Mouse (Mus musculus): Measurements from ENCODE around the gene Zfp617. TPM values are rescaled to one million over a fixed set of nuclear protein-coding genes. Genes with fewer than 3 reads are reported as not detected.
A peak's percentile ranks its signal among the peaks of the same experiment; 100 is the strongest.
"Not testable (repeated sequence)": the region's sequence is repeated elsewhere in the genome, so short reads cannot be mapped to it uniquely, and the experiment has no call there.

Gene Zfp617
- polyA plus RNA-seq, 1 experiment from 2014 or later = 27.8 TPM

GRCm38 (mm10) chr8:71907798-71908257 is 607 bp upstream of the Zfp617 start:
- Histone ChIP-seq H3K4me3 (ENCODE audit: control insufficient read depth in 1 of 2, insufficient read depth in 1 of 2, low read depth in 1 of 2, low read length in 2 of 2) (peak overlapping the region; percentile 77 to 95), H3K4me1 (ENCODE audit: control insufficient read depth in 2 of 2, insufficient read depth in 2 of 2, low read length in 2 of 2) (peaks cover 0 to 4% of the 10 kb centered on the region in 2 experiments; a peak in 1 of 4 replicates), H3K9me3 (ENCODE audit: control insufficient read depth, low read length) (0 out of 2 replicates have a peak, but pooled peaks cover 4% of the 10 kb centered on the region), H3K4me2 (ENCODE audit: low read length) (peak overlapping the region; percentile 73), H3K27me3 (ENCODE audit: control insufficient read depth, insufficient read depth, low read length) (no peaks in the 10 kb centered on the region), H3K27ac (replicated peaks in 1 of 2; ENCODE audit: control insufficient read depth in 1 of 2, insufficient read depth in 1 of 2, low read depth in 2 of 2, low read length in 2 of 2) (peak overlapping the region in 1 of 2 experiments; percentile 94; a peak in 3 of 4 replicates), H3K36me3 (ENCODE audit: control insufficient read depth, insufficient read depth, low read length) (no peaks in the 10 kb centered on the region), H3K9ac (ENCODE audit: low read length) (no peak overlapping the region)
- ATAC-seq (ENCODE audit: insufficient number of reproducible peaks, insufficient read depth, low FRiP score, low read depth) = no peak
- 93% methylated on average over 5 of the region's 5 CpGs for WGBS

GRCm38 (mm10) chr8:71912286-71912685 is 3.9 kb downstream of the Zfp617 start:
- no peak for ATAC-seq (ENCODE audit: insufficient number of reproducible peaks, insufficient read depth, low FRiP score, low read depth)
- Histone ChIP-seq H3K9ac (ENCODE audit: low read length) (no peak overlapping the region), H3K4me3 (ENCODE audit: control insufficient read depth in 1 of 2, insufficient read depth in 1 of 2, low read depth in 1 of 2, low read length in 2 of 2) (no peak overlapping the region), H3K9me3 (ENCODE audit: control insufficient read depth, low read length) (0 out of 2 replicates have a peak, but pooled peaks cover 4% of the 10 kb centered on the region), H3K4me2 (ENCODE audit: low read length) (no peak overlapping the region), H3K36me3 (ENCODE audit: control insufficient read depth, insufficient read depth, low read length) (peaks cover 22% of the 10 kb centered on the region), H3K27ac (replicated peaks in 1 of 2; ENCODE audit: control insufficient read depth in 1 of 2, insufficient read depth in 1 of 2, low read depth in 2 of 2, low read length in 2 of 2) (no peak overlapping the region), H3K27me3 (ENCODE audit: control insufficient read depth, insufficient read depth, low read length) (no peaks in the 10 kb centered on the region), H3K4me1 (ENCODE audit: control insufficient read depth in 2 of 2, insufficient read depth in 2 of 2, low read length in 2 of 2) (peaks cover 0 to 4% of the 10 kb centered on the region in 2 experiments; a peak in 1 of 4 replicates)
- WGBS = 83% methylated on average over 2 of the region's 2 CpGs

GRCm38 (mm10) chr8:71922567-71923401 is 14.3 kb downstream of the Zfp617 start:
- H3K9me3 ChIP-seq (ENCODE audit: control insufficient read depth, low read length) = no peaks in the 10 kb centered on the region
- ATAC-seq (ENCODE audit: insufficient number of reproducible peaks, insufficient read depth, low FRiP score, low read depth) = peak; percentile 100
- H3K9ac ChIP-seq (ENCODE audit: low read length) = peak overlapping the region; percentile 90
- peak overlapping the region; percentile 94 to 97 for H3K27ac ChIP-seq (replicated peaks in 1 of 2; ENCODE audit: control insufficient read depth in 1 of 2, insufficient read depth in 1 of 2, low read depth in 2 of 2, low read length in 2 of 2)
- no peaks in the 10 kb centered on the region for H3K27me3 ChIP-seq (ENCODE audit: control insufficient read depth, insufficient read depth, low read length)
- peak overlapping the region; percentile 70 for H3K4me2 ChIP-seq (ENCODE audit: low read length)
- H3K4me1 ChIP-seq (ENCODE audit: control insufficient read depth in 2 of 2, insufficient read depth in 2 of 2, low read length in 2 of 2) = 0 out of 4 replicates have a peak, but pooled peaks cover 0 to 6% of the 10 kb centered on the region in 2 experiments
- peak overlapping the region; percentile 69 to 86 for H3K4me3 ChIP-seq (ENCODE audit: control insufficient read depth in 1 of 2, insufficient read depth in 1 of 2, low read depth in 1 of 2, low read length in 2 of 2)
- peaks cover 12% of the 10 kb centered on the region for H3K36me3 ChIP-seq (ENCODE audit: control insufficient read depth, insufficient read depth, low read length)
- WGBS = under 1% methylated on average over 53 of the region's 57 CpGs

GRCm38 (mm10) chr8:71925791-71926190 is 17.4 kb downstream of the Zfp617 start:
- Histone ChIP-seq H3K4me1 (ENCODE audit: control insufficient read depth in 2 of 2, insufficient read depth in 2 of 2, low read length in 2 of 2) (0 out of 4 replicates have a peak, but pooled peaks cover 0 to 6% of the 10 kb centered on the region in 2 experiments), H3K9ac (ENCODE audit: low read length) (no peak overlapping the region), H3K9me3 (ENCODE audit: control insufficient read depth, low read length) (no peaks in the 10 kb centered on the region), H3K27ac (replicated peaks in 1 of 2; ENCODE audit: control insufficient read depth in 1 of 2, insufficient read depth in 1 of 2, low read depth in 2 of 2, low read length in 2 of 2) (no peak overlapping the region), H3K4me3 (ENCODE audit: control insufficient read depth in 1 of 2, insufficient read depth in 1 of 2, low read depth in 1 of 2, low read length in 2 of 2) (no peak overlapping the region), H3K4me2 (ENCODE audit: low read length) (no peak overlapping the region), H3K36me3 (ENCODE audit: control insufficient read depth, insufficient read depth, low read length) (peaks cover 38% of the 10 kb centered on the region), H3K27me3 (ENCODE audit: control insufficient read depth, insufficient read depth, low read length) (no peaks in the 10 kb centered on the region)
- no peak for ATAC-seq (ENCODE audit: insufficient number of reproducible peaks, insufficient read depth, low FRiP score, low read depth)
- 94% methylated on average over 5 of the region's 5 CpGs for whole genome bisulfite sequencing

- Histone ChIP-seq H3K4me3 (ENCODE audit: control insufficient read depth in 1 of 2, insufficient read depth in 1 of 2, low read depth in 1 of 2, low read length in 2 of 2) (no peak overlapping the region), H3K9me3 (ENCODE audit: control insufficient read depth, low read length) (no peaks in the 10 kb centered on the region), H3K27ac (replicated peaks in 1 of 2; ENCODE audit: control insufficient read depth in 1 of 2, insufficient read depth in 1 of 2, low read depth in 2 of 2, low read length in 2 of 2) (no peak overlapping the region), H3K27me3 (ENCODE audit: control insufficient read depth, insufficient read depth, low read length) (no peaks in the 10 kb centered on the region), H3K36me3 (ENCODE audit: control insufficient read depth, insufficient read depth, low read length) (peaks cover 45% of the 10 kb centered on the region), H3K9ac (ENCODE audit: low read length) (no peak overlapping the region), H3K4me1 (ENCODE audit: control insufficient read depth in 2 of 2, insufficient read depth in 2 of 2, low read length in 2 of 2) (0 out of 4 replicates have a peak, but pooled peaks cover 0 to 6% of the 10 kb centered on the region in 2 experiments), H3K4me2 (ENCODE audit: low read length) (no peak overlapping the region)
- 93% methylated on average over 3 of the region's 3 CpGs for WGBS
- no peak for ATAC-seq (ENCODE audit: insufficient number of reproducible peaks, insufficient read depth, low FRiP score, low read depth)
Observed at GRCm38 (mm10) chr8:71926551-71926950, 18.1 kb downstream of the Zfp617 start.

- Histone ChIP-seq H3K27ac (replicated peaks in 1 of 2; ENCODE audit: control insufficient read depth in 1 of 2, insufficient read depth in 1 of 2, low read depth in 2 of 2, low read length in 2 of 2) (no peak overlapping the region), H3K4me2 (ENCODE audit: low read length) (no peak overlapping the region), H3K4me1 (ENCODE audit: control insufficient read depth in 2 of 2, insufficient read depth in 2 of 2, low read length in 2 of 2) (0 out of 4 replicates have a peak, but pooled peaks cover 0 to 3% of the 10 kb centered on the region in 2 experiments), H3K9me3 (ENCODE audit: control insufficient read depth, low read length) (no peaks in the 10 kb centered on the region), H3K9ac (ENCODE audit: low read length) (no peak overlapping the region), H3K27me3 (ENCODE audit: control insufficient read depth, insufficient read depth, low read length) (no peaks in the 10 kb centered on the region), H3K36me3 (ENCODE audit: control insufficient read depth, insufficient read depth, low read length) (peaks cover 50% of the 10 kb centered on the region), H3K4me3 (ENCODE audit: control insufficient read depth in 1 of 2, insufficient read depth in 1 of 2, low read depth in 1 of 2, low read length in 2 of 2) (no peak overlapping the region)
- ATAC-seq (ENCODE audit: insufficient number of reproducible peaks, insufficient read depth, low FRiP score, low read depth) = no peak
Observed at GRCm38 (mm10) chr8:71927779-71928178, 19.3 kb downstream of the Zfp617 start.

GRCm38 (mm10) chr8:71938037-71938436 is 29.6 kb downstream of the Zfp617 start:
- WGBS = 92% methylated on average over 2 of the region's 2 CpGs
- not testable (repeated sequence) for H3K4me2 ChIP-seq (ENCODE audit: low read length); H3K4me3 ChIP-seq (ENCODE audit: control insufficient read depth in 1 of 2, insufficient read depth in 1 of 2, low read depth in 1 of 2, low read length in 2 of 2); H3K36me3 ChIP-seq (ENCODE audit: control insufficient read depth, insufficient read depth, low read length); H3K9ac ChIP-seq (ENCODE audit: low read length); ATAC-seq (ENCODE audit: insufficient number of reproducible peaks, insufficient read depth, low FRiP score, low read depth); H3K9me3 ChIP-seq (ENCODE audit: control insufficient read depth, low read length); H3K27ac ChIP-seq (replicated peaks in 1 of 2; ENCODE audit: control insufficient read depth in 1 of 2, insufficient read depth in 1 of 2, low read depth in 2 of 2, low read length in 2 of 2); H3K4me1 ChIP-seq (ENCODE audit: control insufficient read depth in 2 of 2, insufficient read depth in 2 of 2, low read length in 2 of 2); H3K27me3 ChIP-seq (ENCODE audit: control insufficient read depth, insufficient read depth, low read length)
